Mouse (Mus musculus): ENCODE results near the gene Fuca1.

Fuca1 gene

GRCm38 (mm10) chr4:135920304-135921241, at the start of gene Fuca1:
Fuca1 (plus strand) TSS chr4:135920735.
- DNase-seq (ENCODE audit: low spot score in 2 of 2) = peak; percentile 95 to 96

GRCm38 (mm10) chr4:135872015-135872414, 48.5 kb upstream of the Fuca1 start:
- no peak for DNase-seq (ENCODE audit: low spot score in 2 of 2)

- no peak for DNase-seq (ENCODE audit: low spot score in 2 of 2)
Observed at GRCm38 (mm10) chr4:135872589-135873391, 47.7 kb upstream of the Fuca1 start.

- DNase-seq (ENCODE audit: low spot score in 2 of 2) = peak; percentile 86 to 89
Observed at GRCm38 (mm10) chr4:135873526-135874202, 46.9 kb upstream of the Fuca1 start, which contains the start of gene Pnrc2. Pnrc2 (minus strand) TSS chr4:135873850.

- DNase-seq (ENCODE audit: low spot score in 2 of 2) = no peak
Observed at GRCm38 (mm10) chr4:135874564-135875535, 45.7 kb upstream of the Fuca1 start.

- no peak for DNase-seq (ENCODE audit: low spot score in 2 of 2)
Observed at GRCm38 (mm10) chr4:135875546-135875945, 45.0 kb upstream of the Fuca1 start.

GRCm38 (mm10) chr4:135875991-135876582, 44.4 kb upstream of the Fuca1 start:
- peak; percentile 41 to 57 for DNase-seq (ENCODE audit: low spot score in 2 of 2)

- DNase-seq (ENCODE audit: low spot score in 2 of 2) = peak; percentile 53 to 73
Observed at GRCm38 (mm10) chr4:135876583-135877020, 43.9 kb upstream of the Fuca1 start.

GRCm38 (mm10) chr4:135877742-135878141, 42.8 kb upstream of the Fuca1 start:
- no peak for DNase-seq (ENCODE audit: low spot score in 2 of 2)

GRCm38 (mm10) chr4:135879021-135879420, 41.5 kb upstream of the Fuca1 start:
- no peak for DNase-seq (ENCODE audit: low spot score in 2 of 2)

- DNase-seq (ENCODE audit: low spot score in 2 of 2) = no peak
Observed at GRCm38 (mm10) chr4:135880018-135880417, 40.5 kb upstream of the Fuca1 start.

GRCm38 (mm10) chr4:135880576-135880975, 40.0 kb upstream of the Fuca1 start:
- DNase-seq (ENCODE audit: low spot score in 2 of 2) = no peak

- no peak for DNase-seq (ENCODE audit: low spot score in 2 of 2)
Observed at GRCm38 (mm10) chr4:135882023-135882422, 38.5 kb upstream of the Fuca1 start.

- DNase-seq (ENCODE audit: low spot score in 2 of 2) = no peak
Observed at GRCm38 (mm10) chr4:135883401-135883851, 37.1 kb upstream of the Fuca1 start.

GRCm38 (mm10) chr4:135883881-135884516, 36.5 kb upstream of the Fuca1 start:
- DNase-seq (ENCODE audit: low spot score in 2 of 2) = no peak

- DNase-seq (ENCODE audit: low spot score in 2 of 2) = no peak
Observed at GRCm38 (mm10) chr4:135884531-135884930, 36.0 kb upstream of the Fuca1 start.

- DNase-seq (ENCODE audit: low spot score in 2 of 2) = no peak
Observed at GRCm38 (mm10) chr4:135885676-135886075, 34.9 kb upstream of the Fuca1 start.

GRCm38 (mm10) chr4:135886184-135886583, 34.4 kb upstream of the Fuca1 start:
- DNase-seq (ENCODE audit: low spot score in 2 of 2) = no peak

- no peak for DNase-seq (ENCODE audit: low spot score in 2 of 2)
Observed at GRCm38 (mm10) chr4:135888448-135889057, 32.0 kb upstream of the Fuca1 start.
